Mouse (Mus musculus) bone marrow, adult 2 months (tissue): ENCODE results near the gene Gas2.

ENCODE experiments used
- CTCF ChIP-seq: fragments of 200-500 bp; IDR thresholded peaks from 2 replicates; pipeline ENCODE4 v1.5.1; 2011; ENCODE audit warnings: low read length, control low read depth; ENCODE audit not compliant: control insufficient read depth, insufficient read depth
- POLR2A ChIP-seq: fragments of 200-500 bp; IDR thresholded peaks from 2 replicates; pipeline ENCODE4 v1.6.1; 2011; ENCODE audit warnings: low read depth, mild to moderate bottlenecking, control low read depth, low read length, borderline replicate concordance; ENCODE audit not compliant: control insufficient read depth

DNA sequence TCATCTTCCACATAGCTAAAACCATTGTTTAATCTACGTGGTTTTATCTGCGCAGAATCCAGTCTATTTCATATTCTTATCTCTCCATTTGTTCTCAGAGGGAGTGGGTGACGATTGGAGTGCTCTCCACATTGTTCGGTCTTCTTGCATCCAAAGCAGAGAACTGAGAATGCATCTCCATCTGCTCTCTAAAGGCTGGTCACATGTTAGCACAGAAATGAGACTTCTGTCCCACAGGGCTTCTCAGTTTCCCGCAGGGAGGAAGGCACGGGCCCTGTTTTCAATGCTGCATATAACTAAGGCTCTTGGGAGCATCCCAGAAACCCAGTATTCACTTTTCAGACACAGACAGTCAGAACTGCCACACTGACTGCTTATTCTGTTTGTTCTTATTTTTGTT lies 123.9 kb downstream of the Gas2 start:
- TF ChIP-seq CTCF (no peak), POLR2A (no peak)
